Mouse (Mus musculus) testis, postnatal 14 days (tissue): ENCODE results near the gene Steap2.
"Not testable (repeated sequence)": the region's sequence is repeated elsewhere in the genome, so short reads cannot be mapped to it uniquely, and the experiment has no call there.

Experiments
- DNase-seq: peaks from one replicate; pipeline ENCODE4 v3.0.0; 2021; ENCODE audit warnings: low spot score

Steap2 gene

DNA sequence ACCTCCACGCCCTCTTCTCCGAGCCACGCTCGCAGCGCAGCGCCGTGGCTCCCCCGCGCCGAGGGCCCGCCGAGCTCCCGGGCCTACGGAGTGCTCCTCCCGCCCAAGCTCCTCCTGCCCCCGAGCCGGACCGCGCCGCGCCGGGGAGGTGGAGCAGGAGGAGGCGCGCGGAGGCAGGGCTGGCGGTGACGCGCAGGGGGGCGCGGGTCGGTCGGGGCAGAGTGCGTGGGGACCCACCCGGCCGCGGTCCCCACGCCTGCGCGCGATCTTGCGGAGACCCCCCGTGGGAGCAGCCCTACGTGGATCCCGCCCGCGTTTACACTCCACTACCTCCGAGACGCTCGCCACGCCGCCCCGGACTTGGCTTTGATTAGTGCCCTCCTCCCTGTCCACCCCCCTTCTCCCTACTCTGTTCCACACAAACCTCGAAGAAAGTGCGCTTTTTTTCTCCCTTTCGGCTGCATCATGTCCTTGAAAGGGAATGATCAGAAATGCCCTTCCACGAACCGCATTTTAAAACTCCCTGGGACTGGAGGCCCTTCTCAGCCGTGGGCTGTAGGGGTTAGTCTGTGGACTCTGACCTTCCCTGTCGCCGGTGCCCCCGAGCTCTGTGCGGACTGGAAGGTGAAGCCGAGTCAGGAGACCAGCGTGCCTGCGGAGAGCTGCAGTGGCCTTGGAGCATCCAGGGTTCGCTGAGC lies at the start of gene Steap2:
Gene Steap2, minus strand, starts transcription at position 623 of the 698 bp plus-strand sequence.
- peak; percentile 40 for DNase-seq

- no peak for DNase-seq
Measured at GRCm38 (mm10) chr5:5734445-5734844, 40.1 kb upstream of the Steap2 start.

DNA sequence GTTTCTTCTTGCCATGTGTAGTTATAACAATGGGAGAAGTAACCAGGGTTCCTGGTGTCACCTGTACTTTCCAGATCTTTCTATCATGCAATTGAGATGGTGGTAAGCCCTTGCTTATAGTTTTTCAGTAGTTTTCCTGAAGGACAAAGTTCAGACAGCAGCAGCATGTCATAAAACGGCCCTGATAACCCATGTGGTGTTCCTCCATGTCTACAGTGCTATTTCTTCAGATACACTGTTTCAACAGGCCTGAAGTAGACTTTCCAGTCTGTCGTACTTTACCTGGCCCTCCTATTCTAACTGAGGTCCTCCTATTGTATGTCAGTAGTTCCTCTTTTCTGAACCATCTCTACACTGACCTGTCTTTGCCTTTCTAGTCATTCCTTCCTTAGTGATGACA lies 38.5 kb upstream of the Steap2 start:
- no peak for DNase-seq

DNA sequence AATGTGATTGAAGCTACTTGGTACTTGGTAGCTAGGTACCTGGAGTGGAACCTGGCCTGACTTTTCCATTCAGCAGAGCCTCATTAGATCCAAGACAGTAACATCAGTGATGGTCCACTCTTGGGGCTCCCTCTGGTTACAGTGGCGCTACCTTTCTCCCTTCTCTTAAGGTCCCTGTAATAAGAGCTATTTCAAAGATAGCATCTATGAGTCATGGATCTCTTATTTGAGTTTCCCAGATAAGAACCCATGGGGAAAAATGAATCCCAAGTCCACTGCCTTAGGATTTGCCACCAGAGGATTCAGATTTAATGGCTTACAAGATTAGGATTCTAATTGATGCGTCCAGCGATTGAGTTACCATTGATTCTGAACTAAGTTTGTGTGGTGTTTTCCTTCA lies 37.8 kb upstream of the Steap2 start:
- no peak for DNase-seq

DNA sequence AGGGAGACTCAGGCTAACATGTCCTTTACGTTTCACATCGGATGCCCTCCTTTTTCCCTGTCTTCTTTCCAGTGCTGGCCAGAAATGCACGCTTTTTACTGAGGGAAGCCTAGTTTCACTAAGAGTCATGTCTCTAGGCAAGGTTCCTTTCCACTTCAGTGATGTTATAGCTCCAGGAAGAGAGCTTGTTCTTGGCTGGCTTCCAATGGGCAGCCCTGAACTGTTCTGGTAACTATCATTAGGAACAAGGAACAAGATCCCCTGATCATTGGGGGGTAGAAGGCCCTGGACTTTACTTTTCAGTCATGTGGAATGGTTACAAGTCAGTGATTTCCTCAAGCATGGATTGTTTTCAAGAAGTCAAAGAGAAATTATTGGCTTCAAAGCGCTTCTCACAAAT lies 35.5 kb upstream of the Steap2 start:
- DNase-seq = no peak

- no peak for DNase-seq
Measured at GRCm38 (mm10) chr5:5722217-5722616, 27.8 kb upstream of the Steap2 start.

DNA sequence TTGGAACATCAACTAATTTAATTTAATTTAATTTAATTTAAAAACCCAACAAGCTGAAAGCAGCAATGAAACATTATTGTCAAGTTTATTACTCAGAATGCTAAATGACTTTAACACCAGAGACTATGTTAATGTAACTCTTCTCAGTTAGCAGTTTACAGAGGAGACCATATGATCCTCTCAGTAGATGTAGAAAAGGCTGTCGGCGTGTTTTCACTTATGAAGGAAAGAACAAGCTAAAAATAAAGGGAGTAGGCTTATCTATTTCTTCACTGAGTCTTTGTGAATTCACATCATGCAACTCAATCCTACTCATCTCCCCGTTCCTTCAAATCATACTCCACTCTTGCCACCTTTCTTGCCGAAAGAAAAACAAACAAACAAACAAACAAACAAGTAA lies 16.7 kb upstream of the Steap2 start:
- DNase-seq = no peak

GRCm38 (mm10) chr5:5707341-5708278 lies 13.2 kb upstream of the Steap2 start:
- no peak for DNase-seq

GRCm38 (mm10) chr5:5705019-5705418 lies 10.6 kb upstream of the Steap2 start:
- no peak for DNase-seq

DNA sequence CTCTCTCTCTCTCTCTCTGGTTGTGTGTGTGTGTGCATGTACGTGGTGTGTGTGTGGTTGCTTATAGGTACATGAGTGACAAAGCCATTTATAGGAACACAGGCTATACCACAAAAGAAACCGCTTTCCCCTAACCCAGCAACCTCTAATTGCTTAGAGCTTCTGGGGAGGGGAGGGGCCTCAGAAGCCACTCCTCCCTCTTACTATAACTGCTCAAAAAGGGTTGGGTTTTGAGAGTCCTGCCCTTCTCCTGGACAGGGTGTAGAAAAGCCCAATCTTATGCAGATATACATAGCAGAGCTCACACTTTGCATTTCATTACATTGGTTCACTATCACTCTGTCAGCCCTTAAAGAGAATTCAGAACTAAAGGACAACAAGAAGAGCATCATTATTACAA lies 6.0 kb upstream of the Steap2 start:
- DNase-seq = no peak

DNA sequence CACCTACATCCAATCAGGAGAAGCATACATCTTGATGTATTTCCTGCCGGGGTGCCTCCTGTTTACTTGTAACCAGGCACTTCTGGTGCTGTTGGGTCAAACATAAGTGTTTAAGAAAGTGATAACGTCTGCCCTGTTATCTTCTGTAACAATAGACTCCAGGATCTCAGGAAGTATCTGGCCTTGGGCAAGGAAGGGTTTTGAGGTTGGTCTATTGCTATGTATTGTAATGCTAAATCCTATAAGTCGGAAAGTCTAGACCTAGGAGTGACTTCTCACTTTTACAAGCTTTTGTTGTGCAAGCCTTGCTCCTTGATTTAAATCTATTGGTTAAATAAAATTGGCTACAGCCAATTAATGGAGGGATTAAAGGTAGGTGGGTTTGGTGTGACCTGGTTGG lies 4.5 kb upstream of the Steap2 start:
- no peak for DNase-seq

GRCm38 (mm10) chr5:5695401-5695942 lies 1.1 kb upstream of the Steap2 start:
- DNase-seq = no peak

GRCm38 (mm10) chr5:5693541-5693955 lies 830 bp downstream of the Steap2 start:
- DNase-seq = no peak

GRCm38 (mm10) chr5:5692167-5692738 lies 2.1 kb downstream of the Steap2 start:
- no peak for DNase-seq

GRCm38 (mm10) chr5:5688945-5689540 lies 5.3 kb downstream of the Steap2 start:
- no peak for DNase-seq

DNA sequence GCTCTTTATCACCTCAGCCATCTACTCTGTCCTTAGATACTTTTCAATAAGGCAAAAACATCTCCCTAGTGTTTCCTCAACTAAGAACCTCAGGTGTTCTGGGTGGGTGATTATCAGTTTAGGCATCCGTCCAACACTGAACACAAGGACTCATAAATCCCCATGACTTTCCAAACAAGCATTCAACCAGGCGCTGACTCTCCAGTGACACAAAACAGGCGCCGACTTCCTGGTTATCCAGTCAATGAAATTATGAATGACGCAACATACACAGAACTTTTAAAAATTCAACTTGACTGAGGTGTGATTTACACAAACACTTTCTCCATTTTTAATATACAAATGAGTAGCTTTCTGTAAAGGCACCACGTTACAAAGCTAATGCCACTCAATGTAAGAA lies 6.2 kb downstream of the Steap2 start:
- no peak for DNase-seq

GRCm38 (mm10) chr5:5686973-5687372 lies 7.4 kb downstream of the Steap2 start:
- DNase-seq = no peak

DNA sequence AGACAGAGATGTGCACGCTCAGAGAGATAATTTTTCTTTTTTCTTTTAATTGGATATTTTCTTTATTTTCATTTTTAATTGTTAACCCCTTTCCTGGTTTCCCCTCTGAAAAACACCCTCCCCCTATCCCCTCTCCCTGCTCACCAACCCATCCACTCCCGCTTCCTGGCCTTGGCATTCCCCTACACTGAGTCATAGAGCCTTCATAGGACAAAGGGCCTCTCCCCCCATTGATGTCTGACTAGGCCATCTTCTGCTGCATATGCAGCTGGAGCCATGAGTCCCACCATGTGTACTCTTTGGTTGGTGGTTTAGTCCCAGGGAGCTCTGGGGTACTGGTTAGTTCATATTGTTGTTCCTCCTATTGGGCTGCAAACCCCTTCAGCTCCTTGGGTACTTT lies 9.4 kb downstream of the Steap2 start:
- not testable (repeated sequence) for DNase-seq

GRCm38 (mm10) chr5:5683292-5683691 lies 11.1 kb downstream of the Steap2 start:
- DNase-seq = no peak

GRCm38 (mm10) chr5:5679459-5679858 lies 14.9 kb downstream of the Steap2 start:
- DNase-seq = no peak

DNA sequence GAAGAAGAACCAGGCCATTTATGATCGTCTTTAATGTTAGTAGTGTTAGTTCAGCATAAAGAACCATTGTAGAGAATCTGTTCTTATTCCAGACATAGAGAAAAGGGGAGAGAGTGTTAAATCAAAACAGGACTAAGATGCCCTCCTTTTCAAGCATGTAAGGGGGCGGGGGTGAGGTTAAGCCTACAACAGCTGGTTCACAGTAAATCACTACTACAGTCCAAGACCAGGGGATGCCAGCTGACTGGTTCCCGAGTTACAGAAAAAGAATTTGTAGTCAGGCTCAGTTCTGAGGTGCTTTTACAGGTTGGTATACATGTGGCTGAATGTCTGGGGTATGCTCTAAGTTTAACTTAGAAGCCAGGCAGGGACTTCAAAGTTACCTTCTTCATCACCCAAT lies 18.3 kb downstream of the Steap2 start:
- no peak for DNase-seq

DNA sequence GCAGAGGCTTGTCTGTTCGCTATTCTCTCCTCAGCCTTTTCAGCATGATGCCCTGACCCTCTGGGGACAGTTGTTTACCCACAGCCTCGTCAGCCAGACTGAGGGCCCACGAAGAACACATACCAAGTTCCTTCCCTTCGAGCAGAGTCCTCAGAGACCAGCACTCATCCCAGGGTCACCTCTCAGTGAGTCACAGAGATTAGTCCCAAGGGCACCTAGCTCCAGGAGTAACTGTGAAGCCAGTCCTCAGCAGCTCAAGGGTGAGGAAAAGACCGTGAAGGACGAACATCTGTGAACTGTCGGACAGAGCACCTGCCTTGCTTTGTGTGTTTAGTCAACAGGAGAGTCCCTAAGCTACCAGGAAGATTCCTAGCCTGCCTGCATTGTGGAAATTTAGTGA lies 25.5 kb downstream of the Steap2 start:
- no peak for DNase-seq
